Mouse (Mus musculus) kidney, adult 2 months (tissue): ENCODE measurements at regions not wholly inside any gene's neighbourhood (a gene's known extent, or its start where the extent isn't known, plus 50 kb on each side); places are given as distances from the start of the nearest gene placed in this dataset.
A peak's percentile ranks its signal among the peaks of the same experiment; 100 is the strongest.

Experiments used
- DNase-seq: peaks from one replicate; pipeline ENCODE4 v3.0.0; 2021
- H3K27ac ChIP-seq: fragments of 200-500 bp; 2 replicates; pipeline ENCODE4 v1.5.1; 2012; ENCODE audit warnings: low read depth, low read length, control low read depth, inconsistent platforms; ENCODE audit not compliant: insufficient read depth
- H3K27me3 ChIP-seq: fragments of 200-500 bp; replicated peaks from 2 replicates; pipeline ENCODE4 v1.6.1; 2012; ENCODE audit warnings: mild to moderate bottlenecking, moderate library complexity, low read length, inconsistent platforms; ENCODE audit not compliant: control insufficient read depth, insufficient read depth
- H3K36me3 ChIP-seq: fragments of 200-500 bp; 2 replicates; pipeline ENCODE4 v1.6.1; 2012; ENCODE audit warnings: mild to moderate bottlenecking, moderate library complexity, low read length, inconsistent platforms; ENCODE audit not compliant: control insufficient read depth, insufficient read depth
- H3K4me1 ChIP-seq: fragments of 200-500 bp; 2 replicates; pipeline ENCODE4 v1.6.1; 2011; ENCODE audit warnings: low read length; ENCODE audit not compliant: control insufficient read depth, insufficient read depth
- H3K4me3 ChIP-seq: fragments of 200-500 bp; 2 replicates; pipeline ENCODE4 v1.5.1; 2011; ENCODE audit warnings: mild to moderate bottlenecking, low read depth, low read length, control low read depth; ENCODE audit not compliant: insufficient read depth
- CTCF ChIP-seq: fragments of 200-500 bp; conservative IDR thresholded peaks from 2 replicates; pipeline ENCODE4 v1.5.1; 2011; ENCODE audit warnings: low read depth, mild to moderate bottlenecking, control low read depth, low read length, moderate library complexity, mixed read lengths; ENCODE audit not compliant: insufficient read depth, insufficient read length
- POLR2A ChIP-seq: fragments of 200-500 bp; IDR thresholded peaks from one replicate; pipeline ENCODE4 v1.6.1; 2011; ENCODE audit warnings: low read depth, low read length, control low read depth
- WGBS: fragments of 180-500 bp; shearing (Covaris S2); methylation state at CpG from one replicate; pipeline ENCODE4 v1.1.7; 2018; 5-methylcytosine and 5-hydroxymethylcytosine counted together

- no peak overlapping the region for H3K27ac ChIP-seq
- peak; percentile 69 for DNase-seq
- no peaks in the 10 kb centered on the region for H3K36me3 ChIP-seq
- H3K4me3 ChIP-seq, result no peak overlapping the region
- no peaks in the 10 kb centered on the region; the same call in 1 of the 2 replicates for H3K4me1 ChIP-seq
- 9% methylated on average over 1 of the region's 1 CpGs for WGBS
- H3K27me3 ChIP-seq, result no peaks in the 10 kb centered on the region
- TF ChIP-seq POLR2A, result no peak
- TF ChIP-seq CTCF, result peak; percentile 74
Measured at GRCm38 (mm10) chr2:148572165-148572564, 100.2 kb upstream of the Nxt1 start.

GRCm38 (mm10) chr2:148571616-148572015 is 100.8 kb upstream of the Nxt1 start:
- Histone ChIP-seq H3K27me3 (no peaks in the 10 kb centered on the region), H3K27ac (no peak overlapping the region), H3K4me1 (no peaks in the 10 kb centered on the region; the same call in 1 of the 2 replicates), H3K36me3 (no peaks in the 10 kb centered on the region), H3K4me3 (no peak overlapping the region)
- no peak for DNase-seq
- TF ChIP-seq POLR2A (no peak), CTCF (no peak)
- WGBS, result 89% methylated on average over 1 of the region's 1 CpGs

- H3K27me3 ChIP-seq, result no peaks in the 10 kb centered on the region
- H3K4me3 ChIP-seq, result no peak overlapping the region
- no peaks in the 10 kb centered on the region for H3K36me3 ChIP-seq
- TF ChIP-seq CTCF, result no peak
- TF ChIP-seq POLR2A, result no peak
- DNase-seq, result no peak
- no peak overlapping the region for H3K27ac ChIP-seq
- 79% methylated on average over 5 of the region's 5 CpGs for WGBS
- H3K4me1 ChIP-seq, result no peaks in the 10 kb centered on the region; the same call in 1 of the 2 replicates
Measured at GRCm38 (mm10) chr2:148571018-148571417, 101.4 kb upstream of the Nxt1 start.

GRCm38 (mm10) chr2:148567930-148568481 is 104.4 kb upstream of the Nxt1 start:
- Histone ChIP-seq H3K4me3 (no peak overlapping the region), H3K4me1 (no peaks in the 10 kb centered on the region; the same call in 1 of the 2 replicates), H3K27ac (no peak overlapping the region), H3K27me3 (no peaks in the 10 kb centered on the region), H3K36me3 (no peaks in the 10 kb centered on the region)
- DNase-seq, result peak; percentile 43
- 42% methylated on average over 2 of the region's 2 CpGs for WGBS
- TF ChIP-seq POLR2A, result no peak
- no peak for TF ChIP-seq CTCF

GRCm38 (mm10) chr2:148563390-148563789 is 109.0 kb upstream of the Nxt1 start:
- 64% methylated on average over 3 of the region's 3 CpGs for WGBS
- TF ChIP-seq POLR2A, result no peak
- no peak for TF ChIP-seq CTCF
- DNase-seq, result no peak
- H3K27ac ChIP-seq, result no peak overlapping the region
- no peaks in the 10 kb centered on the region for H3K36me3 ChIP-seq
- H3K4me3 ChIP-seq, result no peak overlapping the region
- H3K4me1 ChIP-seq, result peaks cover 10% of the 10 kb centered on the region
- no peaks in the 10 kb centered on the region for H3K27me3 ChIP-seq

- 66% methylated on average over 3 of the region's 3 CpGs for WGBS
Measured at GRCm38 (mm10) chr2:148562041-148562440, 110.4 kb upstream of the Nxt1 start.

GRCm38 (mm10) chr2:148560013-148560773 is 112.2 kb upstream of the Nxt1 start:
- no peaks in the 10 kb centered on the region for H3K27me3 ChIP-seq
- no peaks in the 10 kb centered on the region for H3K36me3 ChIP-seq
- TF ChIP-seq POLR2A (no peak), CTCF (no peak)
- no peak overlapping the region for H3K4me3 ChIP-seq
- H3K27ac ChIP-seq, result peak overlapping the region; percentile 89
- H3K4me1 ChIP-seq, result peaks cover 10% of the 10 kb centered on the region
- DNase-seq, result no peak
- 81% methylated on average over 4 of the region's 4 CpGs for WGBS

More at GRCm38 (mm10) chr2:148562041-148562440, 110.4 kb upstream of the Nxt1 start:
- TF ChIP-seq POLR2A (no peak), CTCF (no peak)
- no peak for DNase-seq
- no peak overlapping the region for H3K4me3 ChIP-seq
- H3K27ac ChIP-seq, result no peak overlapping the region
- H3K4me1 ChIP-seq, result peaks cover 10% of the 10 kb centered on the region
- H3K27me3 ChIP-seq, result no peaks in the 10 kb centered on the region
- H3K36me3 ChIP-seq, result no peaks in the 10 kb centered on the region
